Mouse (Mus musculus): ENCODE data around the gene Dnajc11. TPM values are rescaled to one million over a fixed set of nuclear protein-coding genes. Genes with fewer than 3 reads are reported as not detected.

The Dnajc11 gene
- polyA plus RNA-seq (2016; fragmentation: Nextera tagmentation; extraction: Ambion mirVana): 80.5 and 85.8 TPM in 2 replicates

DNA sequence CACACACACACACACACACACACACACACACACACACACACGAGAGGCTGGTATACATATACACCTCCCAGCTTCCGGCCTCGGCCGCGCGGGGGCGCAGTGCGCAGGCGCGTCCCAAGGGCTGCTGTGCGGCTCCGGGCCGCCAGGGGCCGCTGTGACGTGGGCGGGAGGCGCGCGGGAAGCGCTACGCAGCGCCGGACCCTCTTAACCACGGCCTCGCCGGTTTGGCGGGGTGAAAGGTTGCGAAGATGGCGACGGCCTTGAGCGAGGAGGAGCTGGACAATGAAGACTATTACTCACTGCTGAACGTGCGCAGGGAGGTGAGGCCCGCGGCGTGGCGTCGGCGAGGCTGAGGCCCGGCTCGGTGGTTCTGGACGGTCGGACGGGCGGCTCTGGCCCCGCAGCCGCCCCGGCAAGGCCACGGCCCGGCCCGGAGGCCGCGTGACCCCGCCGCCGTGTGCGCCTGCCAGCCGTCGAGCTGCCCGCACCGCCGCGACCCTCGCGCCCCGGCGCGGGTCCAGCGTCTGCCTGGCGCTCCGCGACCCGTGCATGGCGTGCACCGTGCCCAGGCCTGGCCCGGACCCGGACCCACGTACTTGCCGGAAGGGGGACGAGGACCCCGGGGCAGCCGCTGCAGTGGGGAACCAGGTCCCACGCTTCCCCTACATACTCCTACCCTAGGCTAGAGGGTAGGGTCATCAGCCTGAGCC is at the start of gene Dnajc11:
TSS of gene Dnajc11 (plus strand) at position 187 of the 710 bp plus-strand sequence.
- peak; percentile 95 for DNase-seq (ENCODE audit: low spot score)
- no peaks in the 10 kb centered on the region for H3K27me3 ChIP-seq (ENCODE audit: insufficient read depth, poor library complexity, severe bottlenecking)
- H3K9me3 ChIP-seq: no peaks in the 10 kb centered on the region
- peak within 1 kb of the TSS; percentile 98 for H3K27ac ChIP-seq
- H3K4me3 ChIP-seq: peak within 1 kb of the TSS; percentile 100
- H3K36me3 ChIP-seq: peaks cover 9% of the 10 kb centered on the region
- peaks cover 27% of the 10 kb centered on the region for H3K4me1 ChIP-seq
- under 1% methylated on average over 83 of the region's 83 CpGs for WGBS

DNA sequence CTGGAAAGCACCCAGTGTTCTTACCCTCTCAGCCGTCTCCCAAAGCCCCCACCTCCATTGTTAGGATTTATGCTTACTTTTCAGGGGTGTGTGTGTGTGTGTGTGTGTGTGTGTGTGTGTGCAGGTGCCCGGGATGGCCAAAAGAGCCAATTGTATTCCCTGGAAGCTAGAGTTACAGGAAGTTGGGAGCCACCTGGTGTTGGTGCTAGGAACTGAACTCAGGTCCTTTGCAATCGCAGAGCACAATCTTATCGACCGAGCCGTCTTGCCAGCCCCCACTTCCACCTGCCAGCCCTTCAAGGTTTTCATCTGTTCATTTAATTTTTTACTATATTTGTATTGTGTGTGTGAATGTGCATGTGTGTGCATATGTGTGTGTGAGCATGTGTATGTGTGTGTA is 40.2 kb upstream of the Dnajc11 start:
- no peaks in the 10 kb centered on the region for H3K4me1 ChIP-seq
- no peak overlapping the region for H3K27ac ChIP-seq
- 70% methylated on average over 6 of the region's 6 CpGs for WGBS
- no peaks in the 10 kb centered on the region for H3K36me3 ChIP-seq
- H3K9me3 ChIP-seq: peaks cover 3% of the 10 kb centered on the region; the same call in 1 of the 2 replicates
- no peak for DNase-seq (ENCODE audit: low spot score)
- no peak overlapping the region for H3K4me3 ChIP-seq
- H3K27me3 ChIP-seq (ENCODE audit: insufficient read depth, poor library complexity, severe bottlenecking): no peaks in the 10 kb centered on the region; the same call in 1 of the 2 replicates

DNA sequence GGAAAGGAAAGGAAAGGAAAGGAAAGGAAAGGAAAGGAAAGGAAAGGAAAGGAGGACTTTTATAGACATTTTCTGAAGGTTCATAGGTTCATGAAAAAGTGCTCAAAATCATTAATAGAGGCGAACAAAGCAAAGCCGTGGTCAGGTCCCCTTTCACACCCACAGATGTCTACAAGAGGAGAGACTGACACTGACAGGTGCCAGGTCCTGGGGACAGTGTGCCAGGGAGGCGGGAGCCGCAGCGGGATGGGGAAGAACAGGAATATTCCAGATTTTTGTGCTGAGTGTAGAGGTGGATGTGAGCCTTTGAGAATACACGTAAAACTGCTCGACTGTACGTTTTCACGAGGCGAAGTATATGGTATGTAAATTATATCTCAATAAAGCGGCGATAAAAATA is 38.6 kb upstream of the Dnajc11 start:
- peaks cover 3% of the 10 kb centered on the region; the same call in 1 of the 2 replicates for H3K9me3 ChIP-seq
- no peak overlapping the region for H3K27ac ChIP-seq
- H3K36me3 ChIP-seq: no peaks in the 10 kb centered on the region
- no peak for DNase-seq (ENCODE audit: low spot score)
- no peak overlapping the region for H3K4me3 ChIP-seq
- H3K27me3 ChIP-seq (ENCODE audit: insufficient read depth, poor library complexity, severe bottlenecking): no peaks in the 10 kb centered on the region; the same call in 1 of the 2 replicates
- no peaks in the 10 kb centered on the region for H3K4me1 ChIP-seq
- 88% methylated on average over 12 of the region's 12 CpGs for WGBS

DNA sequence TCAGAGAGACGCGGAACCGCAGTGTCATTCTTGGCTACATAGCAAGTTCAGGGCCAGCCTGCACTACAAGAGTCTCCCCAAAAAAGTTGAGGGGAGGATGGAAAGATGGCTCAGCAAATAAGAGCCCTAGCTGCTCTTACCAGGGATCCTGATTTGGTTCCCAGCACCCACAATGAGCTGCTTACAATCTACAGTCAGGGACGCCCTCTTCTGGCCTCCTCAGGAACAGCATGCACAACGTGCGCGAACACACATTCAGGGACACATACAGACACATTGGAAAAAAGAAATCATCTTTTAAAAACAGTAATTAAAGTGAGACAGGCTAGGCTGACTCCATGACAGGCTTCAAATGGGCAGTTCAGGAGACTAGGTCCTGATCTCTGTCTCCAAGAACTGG is 37.9 kb upstream of the Dnajc11 start:
- peaks cover 3% of the 10 kb centered on the region; the same call in 1 of the 2 replicates for H3K9me3 ChIP-seq
- no peak overlapping the region for H3K27ac ChIP-seq
- WGBS: 81% methylated on average over 7 of the region's 7 CpGs
- H3K27me3 ChIP-seq (ENCODE audit: insufficient read depth, poor library complexity, severe bottlenecking): no peaks in the 10 kb centered on the region
- H3K4me3 ChIP-seq: no peak overlapping the region
- no peak for DNase-seq (ENCODE audit: low spot score)
- no peaks in the 10 kb centered on the region for H3K36me3 ChIP-seq
- H3K4me1 ChIP-seq: no peaks in the 10 kb centered on the region

DNA sequence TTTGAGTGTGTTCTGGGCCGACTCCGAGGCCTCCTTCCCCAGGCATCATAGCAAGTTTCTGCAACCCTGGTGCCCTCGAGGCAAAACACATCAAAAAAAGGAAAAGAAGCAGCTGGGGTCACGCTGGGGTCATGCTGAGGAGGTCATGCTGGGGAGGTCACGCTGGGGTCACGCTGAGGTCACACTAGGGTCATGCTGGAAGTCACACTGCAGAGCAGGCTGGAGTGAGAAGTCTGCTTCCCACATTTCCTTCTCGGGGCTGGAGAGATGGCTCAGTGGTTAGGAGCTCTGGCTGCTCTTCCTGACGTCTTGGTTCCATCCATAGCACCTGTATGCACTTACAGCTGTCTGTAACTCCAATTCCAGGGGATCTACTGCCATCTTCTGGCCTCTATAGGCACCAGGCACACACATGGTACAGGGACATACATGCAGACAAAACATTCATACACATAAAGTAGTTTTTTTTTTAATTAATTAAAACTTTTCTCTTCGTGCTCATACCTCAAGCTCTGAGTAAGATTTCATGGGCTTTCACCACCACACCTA is 36.3 kb upstream of the Dnajc11 start:
- peaks cover 3% of the 10 kb centered on the region; the same call in 1 of the 2 replicates for H3K9me3 ChIP-seq
- H3K4me3 ChIP-seq: no peak overlapping the region
- no peaks in the 10 kb centered on the region for H3K36me3 ChIP-seq
- no peak overlapping the region for H3K27ac ChIP-seq
- no peak for DNase-seq (ENCODE audit: low spot score)
- no peaks in the 10 kb centered on the region for H3K4me1 ChIP-seq
- no peaks in the 10 kb centered on the region for H3K27me3 ChIP-seq (ENCODE audit: insufficient read depth, poor library complexity, severe bottlenecking)
- WGBS: 68% methylated on average over 9 of the region's 9 CpGs

DNA sequence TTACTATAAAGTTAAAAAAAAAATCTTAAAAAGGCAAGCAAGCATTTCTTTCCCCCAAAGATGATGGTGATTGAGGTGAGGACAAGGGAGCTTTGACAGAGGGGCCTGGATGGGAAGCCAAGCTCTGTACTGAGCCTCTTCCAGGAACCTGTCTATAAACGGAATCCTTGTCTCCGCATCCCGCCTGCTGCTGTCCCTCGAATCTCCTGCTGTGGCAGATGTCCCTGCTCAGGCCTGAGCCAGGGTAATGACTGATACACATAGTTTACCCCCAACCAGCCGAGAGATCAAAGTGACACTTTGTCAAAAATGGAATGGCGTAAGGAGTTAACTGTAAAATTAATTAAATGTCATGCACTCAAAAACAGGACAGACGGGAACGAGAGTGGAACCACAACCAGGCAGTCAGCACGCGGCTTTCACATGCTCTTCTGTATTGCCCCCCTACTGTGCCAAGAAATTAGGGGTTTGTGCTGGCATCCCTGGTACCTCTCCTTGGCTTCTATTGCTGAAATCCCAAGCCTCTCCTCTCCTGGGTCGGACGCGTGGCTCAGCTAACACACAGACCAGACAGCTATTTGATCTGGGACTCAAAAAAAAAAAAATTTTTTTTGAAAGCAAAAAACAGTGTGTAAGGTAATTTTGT is 34.8 kb upstream of the Dnajc11 start:
- 67% methylated on average over 13 of the region's 13 CpGs for whole genome bisulfite sequencing
- Histone ChIP-seq H3K4me3 (no peak overlapping the region), H3K27ac (no peak overlapping the region), H3K36me3 (no peaks in the 10 kb centered on the region), H3K4me1 (peaks cover 8% of the 10 kb centered on the region), H3K27me3 (ENCODE audit: insufficient read depth, poor library complexity, severe bottlenecking) (peaks cover 6% of the 10 kb centered on the region; the same call in 1 of the 2 replicates), H3K9me3 (peaks cover 3% of the 10 kb centered on the region; the same call in 1 of the 2 replicates)
- no peak for DNase-seq (ENCODE audit: low spot score)

DNA sequence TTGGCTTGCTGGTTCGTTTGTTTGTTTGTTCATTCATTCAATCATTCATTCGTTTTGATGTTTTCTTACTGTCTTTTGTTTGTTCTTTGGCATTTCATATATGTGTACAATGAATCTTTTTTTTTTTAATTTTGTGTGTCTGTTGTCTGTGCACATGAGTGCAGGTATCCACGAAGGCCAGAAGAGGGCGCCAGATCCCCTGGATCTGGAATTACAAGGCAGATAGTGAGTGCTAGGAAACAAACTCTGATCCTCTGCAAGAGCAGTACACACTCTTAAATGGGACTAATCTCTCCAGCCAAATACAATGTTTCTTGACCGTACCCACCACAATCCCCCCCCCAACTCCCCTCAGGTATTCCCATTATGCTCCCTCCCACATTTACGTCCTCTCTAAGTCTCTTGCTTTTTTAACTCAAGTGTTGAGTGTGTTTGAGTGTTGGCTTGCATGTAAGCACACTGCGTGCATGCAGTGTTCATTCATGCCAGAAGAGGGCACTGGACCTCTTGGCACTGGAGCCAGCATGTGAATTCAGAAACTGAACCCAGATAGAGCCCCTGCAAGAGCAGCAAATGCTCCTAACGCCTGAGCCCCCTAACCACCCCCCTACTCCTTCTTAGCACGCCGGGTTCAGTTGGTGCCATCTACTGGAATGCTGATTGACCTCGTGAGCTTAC is 33.6 kb upstream of the Dnajc11 start:
- Histone ChIP-seq H3K4me3 (no peak overlapping the region), H3K4me1 (peaks cover 8% of the 10 kb centered on the region), H3K27ac (no peak overlapping the region), H3K27me3 (ENCODE audit: insufficient read depth, poor library complexity, severe bottlenecking) (peaks cover 6% of the 10 kb centered on the region; the same call in 1 of the 2 replicates), H3K36me3 (no peaks in the 10 kb centered on the region), H3K9me3 (peaks cover 3% of the 10 kb centered on the region; the same call in 1 of the 2 replicates)
- DNase-seq (ENCODE audit: low spot score): no peak
- 63% methylated on average over 11 of the region's 11 CpGs for WGBS

DNA sequence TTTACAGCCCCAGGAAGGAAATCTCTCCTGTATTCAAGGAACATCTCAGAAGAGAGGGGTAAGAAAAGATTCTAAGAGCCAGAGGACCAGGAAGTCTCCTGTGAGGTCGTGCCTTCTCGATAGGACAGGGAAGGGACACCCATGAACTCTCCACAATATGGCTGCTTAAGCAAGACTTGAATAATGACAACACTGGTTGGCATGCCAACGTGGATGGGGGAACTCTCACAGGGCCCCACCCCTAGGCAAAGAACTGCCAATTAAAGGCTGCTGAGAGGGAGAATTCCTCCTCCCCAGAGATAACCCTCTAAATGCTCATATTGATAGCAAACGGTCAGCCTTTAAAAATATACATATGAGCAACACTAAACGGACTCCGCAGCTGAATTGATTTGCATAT is 32.8 kb upstream of the Dnajc11 start:
- H3K36me3 ChIP-seq: no peaks in the 10 kb centered on the region
- DNase-seq (ENCODE audit: low spot score): no peak
- peaks cover 6% of the 10 kb centered on the region; the same call in 1 of the 2 replicates for H3K27me3 ChIP-seq (ENCODE audit: insufficient read depth, poor library complexity, severe bottlenecking)
- H3K4me3 ChIP-seq: no peak overlapping the region
- no peak overlapping the region for H3K27ac ChIP-seq
- peaks cover 3% of the 10 kb centered on the region; the same call in 1 of the 2 replicates for H3K9me3 ChIP-seq
- peaks cover 8% of the 10 kb centered on the region for H3K4me1 ChIP-seq
- 77% methylated on average over 6 of the region's 6 CpGs for whole genome bisulfite sequencing

DNA sequence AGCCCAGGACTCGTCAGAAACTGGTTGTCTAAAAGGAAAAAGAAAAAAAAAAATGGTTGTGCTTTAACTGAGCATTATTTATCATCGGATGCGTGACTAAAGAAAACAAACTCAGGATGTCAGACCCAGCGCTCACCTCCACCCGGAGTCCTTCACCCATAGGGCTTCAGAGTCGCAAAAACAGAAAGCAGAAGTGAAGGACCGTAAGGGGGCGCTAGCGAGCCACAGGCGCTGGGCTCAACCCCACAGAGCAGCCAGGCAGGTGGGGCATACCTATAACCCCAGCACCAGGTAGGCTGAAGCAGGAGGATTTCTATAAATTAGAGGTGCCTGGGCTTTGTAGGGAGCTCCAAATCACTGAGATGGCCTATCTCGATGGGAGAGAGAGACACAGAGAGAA is 32.1 kb upstream of the Dnajc11 start:
- peaks cover 6% of the 10 kb centered on the region; the same call in 1 of the 2 replicates for H3K27me3 ChIP-seq (ENCODE audit: insufficient read depth, poor library complexity, severe bottlenecking)
- 57% methylated on average over 11 of the region's 11 CpGs for WGBS
- H3K36me3 ChIP-seq: no peaks in the 10 kb centered on the region
- peaks cover 9% of the 10 kb centered on the region for H3K4me1 ChIP-seq
- no peak overlapping the region for H3K27ac ChIP-seq
- DNase-seq (ENCODE audit: low spot score): no peak
- H3K9me3 ChIP-seq: 0 out of 2 replicates have a peak, but pooled peaks cover 3% of the 10 kb centered on the region
- H3K4me3 ChIP-seq: no peak overlapping the region

DNA sequence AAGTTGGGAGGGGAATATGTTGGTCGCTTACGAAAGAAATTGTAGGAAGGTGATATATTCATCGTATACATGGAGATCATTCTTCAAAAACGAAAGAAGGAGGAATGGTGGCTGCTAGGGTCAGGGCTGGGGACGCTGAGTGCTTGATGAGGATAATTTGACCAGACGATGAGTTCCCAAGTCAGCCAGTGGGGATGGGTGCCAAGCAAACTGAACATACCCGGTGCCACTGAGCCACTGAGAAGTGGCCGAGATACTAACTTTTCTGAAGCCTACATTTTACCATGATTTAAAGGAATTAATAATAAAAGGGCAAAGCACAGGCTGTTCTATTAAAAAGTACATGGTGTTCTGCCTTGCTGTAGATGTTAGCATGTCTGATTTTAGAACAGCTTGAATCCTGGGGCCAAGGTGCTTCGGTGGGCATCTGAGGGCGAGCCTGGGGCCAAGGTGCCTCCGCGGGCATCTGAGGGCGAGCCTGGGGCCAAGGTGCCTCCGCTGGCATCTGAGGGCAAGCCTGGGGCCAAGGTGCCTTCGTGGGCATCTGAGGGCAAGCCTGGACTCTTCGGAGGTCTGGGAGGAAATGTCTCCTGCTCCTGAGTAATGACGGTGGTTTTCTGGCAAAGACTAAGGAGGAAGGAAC is 31.3 kb upstream of the Dnajc11 start:
- WGBS: 77% methylated on average over 17 of the region's 17 CpGs
- no peak for DNase-seq (ENCODE audit: low spot score)
- Histone ChIP-seq H3K9me3 (no peaks in the 10 kb centered on the region), H3K4me1 (peaks cover 17% of the 10 kb centered on the region), H3K4me3 (no peak overlapping the region), H3K36me3 (no peaks in the 10 kb centered on the region), H3K27me3 (ENCODE audit: insufficient read depth, poor library complexity, severe bottlenecking) (peaks cover 8% of the 10 kb centered on the region; the same call in 1 of the 2 replicates), H3K27ac (no peak overlapping the region)

DNA sequence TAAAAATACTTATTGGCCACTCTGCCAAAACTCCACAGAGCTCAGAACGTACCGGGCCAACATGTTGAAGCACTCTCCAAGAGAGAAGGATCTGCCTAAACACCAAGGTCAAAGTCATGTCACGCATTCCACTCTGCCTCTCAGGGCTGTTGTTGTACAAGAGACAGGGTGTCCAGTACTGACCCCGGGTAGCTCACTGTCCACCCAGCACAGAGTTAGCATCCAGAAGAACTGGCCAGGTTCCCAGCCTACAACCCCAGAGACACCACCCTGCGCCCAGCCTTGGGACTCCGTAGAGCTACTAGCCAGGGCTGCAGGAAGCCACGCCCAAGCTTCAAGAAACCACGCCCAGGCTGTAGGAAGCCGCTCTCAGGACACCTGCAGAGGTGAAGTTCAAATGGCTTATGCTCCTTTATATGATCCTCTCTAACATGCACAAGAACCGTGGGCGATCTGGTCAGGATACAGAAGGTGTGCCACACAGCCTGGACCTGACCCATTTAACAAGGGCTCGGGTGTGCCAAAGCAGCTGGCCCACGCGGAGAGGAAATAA is 30.7 kb upstream of the Dnajc11 start:
- no peaks in the 10 kb centered on the region for H3K9me3 ChIP-seq
- no peaks in the 10 kb centered on the region for H3K36me3 ChIP-seq
- H3K27ac ChIP-seq: no peak overlapping the region
- H3K4me3 ChIP-seq: no peak overlapping the region
- H3K4me1 ChIP-seq: peaks cover 20% of the 10 kb centered on the region
- 43% methylated on average over 14 of the region's 14 CpGs for WGBS
- DNase-seq (ENCODE audit: low spot score): no peak
- H3K27me3 ChIP-seq (ENCODE audit: insufficient read depth, poor library complexity, severe bottlenecking): peaks cover 13% of the 10 kb centered on the region; the same call in 1 of the 2 replicates

DNA sequence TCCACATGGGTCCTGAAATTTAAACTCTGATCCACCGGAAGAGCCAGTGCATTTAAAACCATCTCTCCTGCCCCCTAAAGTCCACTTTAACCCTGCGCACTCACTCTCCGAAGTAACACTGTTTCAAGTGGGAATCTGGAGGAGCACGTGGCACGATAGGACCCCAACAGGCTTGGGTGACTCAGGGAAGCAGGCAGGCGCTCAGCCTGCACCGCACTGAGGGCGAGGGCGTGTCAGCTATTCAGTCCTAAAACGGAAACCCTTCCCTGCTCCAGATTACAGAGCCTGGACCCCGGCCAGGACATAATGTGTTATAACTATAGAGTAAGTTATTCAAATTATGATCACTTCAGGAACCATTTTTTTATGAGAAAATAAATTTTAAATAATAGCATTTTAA is 29.4 kb upstream of the Dnajc11 start:
- peaks cover 16% of the 10 kb centered on the region; the same call in 1 of the 2 replicates for H3K27me3 ChIP-seq (ENCODE audit: insufficient read depth, poor library complexity, severe bottlenecking)
- no peaks in the 10 kb centered on the region for H3K36me3 ChIP-seq
- no peak overlapping the region for H3K27ac ChIP-seq
- 42% methylated on average over 11 of the region's 11 CpGs for WGBS
- peaks cover 24% of the 10 kb centered on the region for H3K4me1 ChIP-seq
- no peak overlapping the region for H3K4me3 ChIP-seq
- no peak for DNase-seq (ENCODE audit: low spot score)
- H3K9me3 ChIP-seq: no peaks in the 10 kb centered on the region
